ENCODE assay signal across 8 mouse cellular contexts in the genomic region with DNA sequence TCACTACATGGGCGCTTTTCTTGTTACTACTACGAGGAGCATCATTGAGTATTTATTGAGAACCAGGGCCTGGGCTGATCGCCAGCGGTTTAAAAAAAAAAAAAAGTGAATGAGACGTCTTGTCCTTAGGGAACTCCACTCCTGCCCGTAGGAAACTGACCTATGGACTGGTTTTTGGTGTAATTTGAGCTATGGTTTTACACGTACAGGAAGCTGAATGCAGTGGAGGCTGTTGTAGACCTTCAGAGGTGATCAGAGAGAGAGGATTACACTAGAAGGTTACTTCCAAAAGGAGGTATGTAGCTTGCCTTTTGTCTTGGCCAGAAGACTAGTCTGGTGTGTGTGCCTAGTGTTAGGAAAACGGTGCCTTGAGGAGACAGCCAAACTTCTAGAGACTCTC. TPM values are rescaled to one million over a fixed set of nuclear protein-coding genes. Genes with fewer than 3 reads are reported as not detected.
DNase-seq lines count a peak whose midpoint lies in the region; ATAC-seq and TF ChIP-seq lines count a peak whose summit lies in the region.

No protein-coding gene starts in this region.

- ATAC-seq in erythroid progenitor cell, adult 5-6 weeks (replicated peaks; ENCODE audit: low FRiP score, poor library complexity, severe bottlenecking): peak; percentile 26
- ATAC-seq in intestine, embryonic 14.5 days (replicated peaks; ENCODE audit: low FRiP score, low TSS enrichment, low read depth): no peak
- peak; percentile 21; the same call in 1 of the 2 replicates for ATAC-seq in lung, embryonic 14.5 days (ENCODE audit: insufficient read depth)
- ATAC-seq in stomach, embryonic 15.5 days (ENCODE audit: insufficient read depth, low FRiP score, low read depth): no peak

- peak overlapping the region; percentile 74; the same call in 1 of the 2 replicates for H3K27ac ChIP-seq in intestine, embryonic 14.5 days (ENCODE audit: low read depth)
- H3K27ac ChIP-seq in lung, embryonic 14.5 days (ENCODE audit: low read depth): peak overlapping the region; percentile 78
- H3K27ac ChIP-seq in stomach, embryonic 15.5 days: peak overlapping the region; percentile 77

- 1% methylated on average over 8 of the region's 8 CpGs for WGBS in intestine, embryonic 14.5 days
- under 1% methylated on average over 8 of the region's 8 CpGs for WGBS in lung, embryonic 14.5 days
- WGBS in stomach, embryonic 15.5 days: 2% methylated on average over 8 of the region's 8 CpGs

- H3K36me3 ChIP-seq in intestine, embryonic 14.5 days (ENCODE audit: control insufficient read depth, insufficient read depth, low read length): no peaks in the 10 kb centered on the region
- H3K36me3 ChIP-seq in lung, embryonic 14.5 days (ENCODE audit: insufficient read depth): 0 out of 2 replicates have a peak, but pooled peaks cover 6% of the 10 kb centered on the region
- H3K36me3 ChIP-seq in stomach, embryonic 15.5 days: no peaks in the 10 kb centered on the region

- H3K27me3 ChIP-seq in intestine, embryonic 14.5 days (replicated peaks; ENCODE audit: control insufficient read depth, insufficient read depth, low read length): no peaks in the 10 kb centered on the region
- no peaks in the 10 kb centered on the region for H3K27me3 ChIP-seq in lung, embryonic 14.5 days (ENCODE audit: insufficient read depth, low read length)
- no peaks in the 10 kb centered on the region for H3K27me3 ChIP-seq in stomach, embryonic 15.5 days (replicated peaks)

- H3K4me3 ChIP-seq in intestine, embryonic 14.5 days (ENCODE audit: low read depth, low read length): peak overlapping the region; percentile 81
- peak overlapping the region; percentile 75 for H3K4me3 ChIP-seq in lung, embryonic 14.5 days (ENCODE audit: low read depth, low read length)
- peak overlapping the region; percentile 85 for H3K4me3 ChIP-seq in stomach, embryonic 15.5 days (replicated peaks)

- peaks cover 12% of the 10 kb centered on the region for H3K4me1 ChIP-seq in intestine, embryonic 14.5 days (replicated peaks; ENCODE audit: control insufficient read depth, insufficient read depth, low read length)
- no peaks in the 10 kb centered on the region for H3K4me1 ChIP-seq in lung, embryonic 14.5 days (ENCODE audit: insufficient read depth)
- 0 out of 2 replicates have a peak, but pooled peaks cover 10% of the 10 kb centered on the region for H3K4me1 ChIP-seq in stomach, embryonic 15.5 days

- peak overlapping the region; percentile 63 for H3K4me2 ChIP-seq in intestine, embryonic 14.5 days (ENCODE audit: low read length)
- peak overlapping the region; percentile 70 for H3K4me2 ChIP-seq in lung, embryonic 14.5 days
- peak overlapping the region; percentile 81 for H3K4me2 ChIP-seq in stomach, embryonic 15.5 days

- no peaks in the 10 kb centered on the region for H3K9me3 ChIP-seq in intestine, embryonic 14.5 days (ENCODE audit: control insufficient read depth, low read length)
- H3K9me3 ChIP-seq in lung, embryonic 14.5 days (ENCODE audit: low read depth, low read length): no peaks in the 10 kb centered on the region
- no peaks in the 10 kb centered on the region for H3K9me3 ChIP-seq in stomach, embryonic 15.5 days

- no peak for TF ChIP-seq CTCF in lung, embryonic 14.5 days (IDR thresholded peaks at IDR 0.05; ENCODE audit: low read depth)

- intact Hi-C loops in left cerebral cortex, postnatal 4 days (cut with DNase I): no loop called here

- DNase-seq in adrenal gland, adult (ENCODE audit: inconsistent age in 2 of 2, low spot score in 1 of 2): peak; percentile 54 to 86
- no peak for DNase-seq in adrenal gland, postnatal 4 days (ENCODE audit: low spot score in 2 of 2)
- peak; percentile 5 for DNase-seq in ES-CJ7 (ENCODE audit: low read depth, low spot score)
- DNase-seq in intestine, embryonic 14.5 days (ENCODE audit: low spot score): peak; percentile 74
- peak; percentile 73 for DNase-seq in lung, embryonic 14.5 days
- DNase-seq in left cerebral cortex, postnatal 4 days: no peak

- H3K9ac ChIP-seq in intestine, embryonic 14.5 days (ENCODE audit: low read length): peak overlapping the region; percentile 81
- H3K9ac ChIP-seq in lung, embryonic 14.5 days: peak overlapping the region; percentile 79
- H3K9ac ChIP-seq in stomach, embryonic 15.5 days: peak overlapping the region; percentile 8; the same call in 1 of the 2 replicates

RNA-seq across cellular contexts. Expression of gene Pkig, which starts 0.8 kb away (rescaled TPM):
- 10 to 100 TPM; 67.4 to 72.8 TPM for total RNA-seq in adrenal gland, postnatal 4 days (2021)
- total RNA-seq in erythroid progenitor cell, adult 5-6 weeks (2015; ENCODE audit: low replicate concordance): 93.5 and 103 TPM in 2 replicates
- total RNA-seq in erythroid progenitor cell, adult 5-6 weeks (2017; ENCODE audit: low replicate concordance): 86.6 and 90.7 TPM in 2 replicates
- 130 and 131 TPM in 2 replicates for polyA plus RNA-seq in intestine, embryonic 14.5 days (2014; fragmentation: Nextera tagmentation; extraction: Ambion mirVana)
- polyA plus RNA-seq in lung, embryonic 14.5 days (2014; fragmentation: Nextera tagmentation; extraction: Ambion mirVana): 143 and 145 TPM in 2 replicates
- 105 and 117 TPM in 2 replicates for polyA plus RNA-seq in stomach, embryonic 15.5 days (2015; fragmentation: Nextera tagmentation; extraction: Ambion mirVana)
- 10 to 100 TPM; 83.4 to 91.6 TPM for total RNA-seq in left cerebral cortex, postnatal 4 days (2021)

RNA-seq across cellular contexts. Expression of gene Serinc3, which starts 14.0 kb away (rescaled TPM):
- total RNA-seq in adrenal gland, postnatal 4 days (2021): 100 to 1,000 TPM; 413 to 434 TPM
- total RNA-seq in erythroid progenitor cell, adult 5-6 weeks (2015; ENCODE audit: low replicate concordance): 1,699 and 1,907 TPM in 2 replicates
- 1,512 and 2,069 TPM in 2 replicates for total RNA-seq in erythroid progenitor cell, adult 5-6 weeks (2017; ENCODE audit: low replicate concordance)
- 54.3 and 60.7 TPM in 2 replicates for polyA plus RNA-seq in intestine, embryonic 14.5 days (2014; fragmentation: Nextera tagmentation; extraction: Ambion mirVana)
- polyA plus RNA-seq in lung, embryonic 14.5 days (2014; fragmentation: Nextera tagmentation; extraction: Ambion mirVana): 56.2 and 62.5 TPM in 2 replicates
- 46.3 and 49.1 TPM in 2 replicates for polyA plus RNA-seq in stomach, embryonic 15.5 days (2015; fragmentation: Nextera tagmentation; extraction: Ambion mirVana)
- total RNA-seq in left cerebral cortex, postnatal 4 days (2021): 100 to 1,000 TPM; 138 to 139 TPM

RNA-seq across cellular contexts. Expression of gene Ttpal, which starts 56.8 kb away (rescaled TPM):
- 10 to 100 TPM; 27.9 to 30.5 TPM for total RNA-seq in adrenal gland, postnatal 4 days (2021)
- total RNA-seq in erythroid progenitor cell, adult 5-6 weeks (2015; ENCODE audit: low replicate concordance): 10.8 and 10.9 TPM in 2 replicates
- 6.4 and 6.8 TPM in 2 replicates for total RNA-seq in erythroid progenitor cell, adult 5-6 weeks (2017; ENCODE audit: low replicate concordance)
- polyA plus RNA-seq in intestine, embryonic 14.5 days (2014; fragmentation: Nextera tagmentation; extraction: Ambion mirVana): 40.6 and 40.8 TPM in 2 replicates
- polyA plus RNA-seq in lung, embryonic 14.5 days (2014; fragmentation: Nextera tagmentation; extraction: Ambion mirVana): 37.3 and 41.1 TPM in 2 replicates
- polyA plus RNA-seq in stomach, embryonic 15.5 days (2015; fragmentation: Nextera tagmentation; extraction: Ambion mirVana): 26.2 and 26.9 TPM in 2 replicates
- total RNA-seq in left cerebral cortex, postnatal 4 days (2021): 10 to 100 TPM; 40.1 to 46.8 TPM

Comparison
In these comparisons a context has a peak if more than half of its experiments do, and no peak if none do; other contexts are left out.
1. DNase-seq: peak in adrenal gland, adult (2 of 2), ES-CJ7 (single experiment), intestine, embryonic 14.5 days (single experiment) and lung, embryonic 14.5 days (single experiment); none in adrenal gland, postnatal 4 days (0 of 2) and left cerebral cortex, postnatal 4 days (single experiment).
2. ATAC-seq: peak in erythroid progenitor cell, adult 5-6 weeks (single experiment) and lung, embryonic 14.5 days (single experiment); none in intestine, embryonic 14.5 days (single experiment) and stomach, embryonic 15.5 days (single experiment).
3. H3K9ac ChIP-seq: peak in every context shown above with its lines; median percentile 81 in intestine, embryonic 14.5 days; 79 in lung, embryonic 14.5 days; 8 in stomach, embryonic 15.5 days.
4. Peak in every context shown above with its lines, with median percentiles within 50 percentile points of each other: H3K27ac ChIP-seq, H3K4me2 ChIP-seq and H3K4me3 ChIP-seq.